Mouse (Mus musculus) embryonic facial prominence, embryonic 13.5 days (tissue): ENCODE measurements around the gene N4bp1. TPM values are rescaled to one million over a fixed set of nuclear protein-coding genes. Genes with fewer than 3 reads are reported as not detected.

ENCODE experiments used
- ATAC-seq: fragments of 200-750 bp; cut with Nextera tagmentation; 2 replicates; pipeline ENCODE4 v1.8.0; 2017; ENCODE audit warnings: low read depth; ENCODE audit not compliant: insufficient number of reproducible peaks, insufficient read depth, low FRiP score, low TSS enrichment
- H3K27ac ChIP-seq: fragments of 300-500 bp; sonication (generic); 2 replicates; pipeline ENCODE4 v1.5.1; 2015; ENCODE audit warnings: moderate library complexity, mild to moderate bottlenecking, inconsistent platforms
- H3K27me3 ChIP-seq: fragments of 300-500 bp; sonication (generic); 2 replicates; pipeline ENCODE4 v1.6.1; 2015; ENCODE audit warnings: mild to moderate bottlenecking, inconsistent platforms
- H3K36me3 ChIP-seq: fragments of 300-500 bp; sonication (generic); 2 replicates; pipeline ENCODE4 v1.6.1; 2015; ENCODE audit warnings: mild to moderate bottlenecking, inconsistent platforms
- H3K4me1 ChIP-seq: fragments of 300-500 bp; sonication (generic); 2 replicates; pipeline ENCODE4 v1.6.1; 2015; ENCODE audit warnings: inconsistent platforms
- H3K4me2 ChIP-seq: fragments of 300-500 bp; sonication (generic); 2 replicates; pipeline ENCODE4 v1.6.1; 2015; ENCODE audit warnings: moderate library complexity, mild to moderate bottlenecking, inconsistent platforms
- H3K4me3 ChIP-seq: fragments of 300-500 bp; sonication (generic); 2 replicates; pipeline ENCODE4 v1.5.1; 2015; ENCODE audit warnings: mild to moderate bottlenecking, inconsistent platforms
- H3K9ac ChIP-seq: fragments of 300-500 bp; sonication (generic); 2 replicates; pipeline ENCODE4 v1.6.1; 2015; ENCODE audit warnings: mild to moderate bottlenecking, inconsistent platforms
- H3K9me3 ChIP-seq: fragments of 300-500 bp; sonication (generic); 2 replicates; pipeline ENCODE4 v1.6.1; 2016; ENCODE audit warnings: inconsistent platforms
- WGBS: fragments of 180-500 bp; shearing (Covaris S2); methylation state at CpG from one replicate; pipeline ENCODE4 v1.1.7; 2015; ENCODE audit warnings: mixed read lengths; 5-methylcytosine and 5-hydroxymethylcytosine counted together
- polyA plus RNA-seq: library from polyadenylated mRNA; unstranded; fragments of >200 nt; fragmentation: Nextera tagmentation; extraction: Ambion mirVana; gene quantifications from 2 replicates; pipeline ENCODE4 v1.2.1, GENCODE M21; 2015

Gene N4bp1
- polyA plus RNA-seq, 1 experiment from 2014 or later: 12.6 TPM

DNA sequence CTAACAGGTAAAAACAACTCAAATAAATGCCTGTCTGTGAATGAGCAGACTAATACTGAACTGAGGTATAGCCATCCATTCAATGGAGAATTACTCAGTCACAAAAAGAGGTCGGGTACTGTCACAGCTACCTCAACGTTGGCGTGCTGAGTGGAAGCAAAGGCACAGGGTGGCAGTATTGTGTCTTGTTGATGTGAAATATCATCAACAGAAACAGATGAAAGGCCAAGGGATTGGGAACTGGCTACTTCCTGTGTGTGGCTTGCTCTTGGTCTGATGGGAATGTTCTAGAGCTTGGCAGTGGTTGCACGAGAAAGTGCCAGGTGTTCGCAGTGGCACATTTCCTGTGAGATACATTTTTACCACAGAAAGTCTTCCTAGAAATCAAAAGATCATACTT is 76.8 kb downstream of the N4bp1 start:
- no peak overlapping the region for H3K27ac ChIP-seq
- WGBS: 76% methylated on average over 5 of the region's 5 CpGs
- H3K9ac ChIP-seq: no peak overlapping the region
- ATAC-seq: no peak
- H3K4me3 ChIP-seq: no peak overlapping the region
- no peak overlapping the region for H3K4me2 ChIP-seq
- H3K36me3 ChIP-seq: no peaks in the 10 kb centered on the region
- no peaks in the 10 kb centered on the region for H3K4me1 ChIP-seq
- no peaks in the 10 kb centered on the region for H3K27me3 ChIP-seq
- H3K9me3 ChIP-seq: no peaks in the 10 kb centered on the region

- Histone ChIP-seq H3K4me2 (no peak overlapping the region), H3K9ac (no peak overlapping the region), H3K27ac (no peak overlapping the region), H3K27me3 (no peaks in the 10 kb centered on the region), H3K4me1 (no peaks in the 10 kb centered on the region), H3K9me3 (no peaks in the 10 kb centered on the region), H3K36me3 (no peaks in the 10 kb centered on the region), H3K4me3 (no peak overlapping the region)
- ATAC-seq: no peak
- 53% methylated on average over 6 of the region's 6 CpGs for whole genome bisulfite sequencing
Observed at GRCm38 (mm10) chr8:86801988-86802387, 83.1 kb downstream of the N4bp1 start.

GRCm38 (mm10) chr8:86800966-86801365 is 84.1 kb downstream of the N4bp1 start:
- Histone ChIP-seq H3K27ac (0 out of 2 replicates have a peak overlapping the region, but pooled peaks have one; percentile 44), H3K4me2 (no peak overlapping the region), H3K4me3 (no peak overlapping the region), H3K36me3 (no peaks in the 10 kb centered on the region), H3K9ac (no peak overlapping the region), H3K27me3 (no peaks in the 10 kb centered on the region), H3K9me3 (no peaks in the 10 kb centered on the region), H3K4me1 (no peaks in the 10 kb centered on the region)
- WGBS: 36% methylated on average over 4 of the region's 4 CpGs
- no peak for ATAC-seq

- no peak overlapping the region for H3K27ac ChIP-seq
- 93% methylated on average over 6 of the region's 6 CpGs for WGBS
Observed at GRCm38 (mm10) chr8:86798141-86798540, 86.9 kb downstream of the N4bp1 start.

GRCm38 (mm10) chr8:86797705-86798104 is 87.4 kb downstream of the N4bp1 start:
- no peaks in the 10 kb centered on the region for H3K36me3 ChIP-seq
- no peaks in the 10 kb centered on the region for H3K27me3 ChIP-seq
- H3K4me3 ChIP-seq: no peak overlapping the region
- H3K4me1 ChIP-seq: no peaks in the 10 kb centered on the region
- H3K9me3 ChIP-seq: no peaks in the 10 kb centered on the region
- H3K9ac ChIP-seq: no peak overlapping the region
- no peak for ATAC-seq
- WGBS: 87% methylated on average over 2 of the region's 2 CpGs
- no peak overlapping the region for H3K27ac ChIP-seq
- H3K4me2 ChIP-seq: no peak overlapping the region

More at GRCm38 (mm10) chr8:86798141-86798540, 86.9 kb downstream of the N4bp1 start:
- Histone ChIP-seq H3K4me3 (no peak overlapping the region), H3K4me2 (no peak overlapping the region), H3K9me3 (no peaks in the 10 kb centered on the region), H3K9ac (no peak overlapping the region), H3K4me1 (no peaks in the 10 kb centered on the region), H3K36me3 (no peaks in the 10 kb centered on the region), H3K27me3 (no peaks in the 10 kb centered on the region)
- ATAC-seq: no peak

DNA sequence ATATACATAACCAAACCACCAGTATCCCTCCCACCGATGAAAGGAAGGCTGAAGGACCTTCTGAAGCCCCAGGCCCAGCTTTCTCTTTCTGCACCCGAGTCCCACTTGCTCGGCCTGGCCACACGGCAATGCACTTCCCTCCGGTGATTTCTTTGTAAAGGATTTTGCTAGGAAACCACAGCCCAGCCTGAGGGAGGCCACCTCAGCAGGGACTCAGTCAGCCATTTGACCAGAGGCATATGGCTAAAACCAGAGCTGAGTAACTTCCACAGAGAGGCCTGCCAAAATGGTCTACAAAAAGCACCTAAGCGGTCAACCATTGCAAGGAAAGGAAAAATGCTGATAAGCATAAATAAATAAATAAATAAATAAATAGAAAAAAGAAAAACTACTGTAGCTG is 90.3 kb downstream of the N4bp1 start:
- no peak for ATAC-seq
- Histone ChIP-seq H3K27ac (no peak overlapping the region), H3K9ac (no peak overlapping the region), H3K36me3 (no peaks in the 10 kb centered on the region), H3K4me3 (no peak overlapping the region), H3K4me1 (no peaks in the 10 kb centered on the region), H3K4me2 (no peak overlapping the region), H3K9me3 (no peaks in the 10 kb centered on the region), H3K27me3 (no peaks in the 10 kb centered on the region)
- 48% methylated on average over 6 of the region's 6 CpGs for WGBS

DNA sequence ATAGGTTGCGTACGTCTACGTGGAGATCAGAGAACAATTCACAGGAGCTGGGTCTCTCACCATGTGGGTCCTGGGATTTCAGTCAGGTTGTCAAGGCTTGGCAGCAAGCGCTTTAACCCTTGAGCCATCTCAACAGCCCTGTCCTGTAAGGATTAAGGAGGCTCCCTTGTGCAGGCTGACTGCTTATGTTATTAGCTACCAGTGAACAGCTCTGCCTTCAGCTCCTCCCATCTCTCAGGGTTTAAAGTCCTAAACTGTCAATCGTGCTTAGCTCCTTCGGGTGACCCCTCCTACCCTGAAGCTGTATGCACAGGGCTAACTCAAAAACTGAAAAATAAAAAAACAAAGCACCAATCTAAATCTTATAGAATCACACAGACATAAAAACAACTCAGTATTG is 93.5 kb downstream of the N4bp1 start:
- Histone ChIP-seq H3K27me3 (no peaks in the 10 kb centered on the region), H3K9ac (no peak overlapping the region), H3K27ac (no peak overlapping the region), H3K36me3 (no peaks in the 10 kb centered on the region), H3K4me1 (peaks cover 14% of the 10 kb centered on the region), H3K4me2 (no peak overlapping the region), H3K4me3 (no peak overlapping the region), H3K9me3 (no peaks in the 10 kb centered on the region)
- no peak for ATAC-seq
- WGBS: 70% methylated on average over 6 of the region's 6 CpGs

DNA sequence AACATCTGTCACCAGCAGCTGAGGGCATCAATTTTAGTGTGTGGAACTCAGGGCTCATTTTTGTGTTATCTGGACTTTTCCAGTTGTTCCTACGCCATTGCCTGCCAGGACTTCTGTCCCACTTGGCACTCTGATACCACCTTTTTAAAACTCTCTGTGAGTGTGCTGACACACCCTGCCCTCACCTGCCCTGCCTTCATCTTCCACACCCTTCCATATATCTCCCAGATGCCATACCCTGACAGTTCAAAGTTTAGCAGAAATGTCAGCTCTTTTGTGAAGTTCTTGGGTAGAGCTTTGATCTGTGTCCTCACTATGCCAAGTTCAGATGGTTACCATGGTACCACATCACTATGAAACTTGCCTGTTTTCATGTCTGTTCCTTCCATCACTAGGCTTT is 95.5 kb downstream of the N4bp1 start:
- H3K9me3 ChIP-seq: no peaks in the 10 kb centered on the region
- no peak for ATAC-seq
- WGBS: 89% methylated on average over 1 of the region's 1 CpGs

DNA sequence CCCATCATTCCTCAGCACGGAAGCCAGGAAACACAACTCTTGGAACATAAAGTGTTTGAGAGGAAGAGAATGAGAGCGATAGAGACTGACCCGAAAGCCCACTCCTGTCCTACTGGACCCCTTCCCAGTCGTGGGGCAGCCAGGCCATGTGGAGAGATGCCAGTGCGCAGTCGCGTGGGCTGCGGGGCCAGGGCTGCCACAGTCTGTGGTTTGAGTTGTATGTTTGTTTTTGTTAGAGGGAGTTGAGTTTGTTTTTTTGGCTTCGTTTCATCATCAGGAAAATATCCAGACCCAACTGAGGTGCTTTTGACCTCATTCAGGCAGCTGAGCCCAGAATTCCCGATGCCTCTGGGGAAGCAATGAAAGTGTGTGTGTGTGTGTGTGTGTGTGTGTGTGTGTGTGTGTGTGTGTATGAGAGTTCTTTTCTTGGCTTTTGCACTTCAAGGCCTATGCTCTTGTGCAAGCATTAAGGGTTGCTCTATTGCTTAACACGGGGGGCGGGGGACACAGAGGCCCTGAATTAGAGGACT is 97.1 kb downstream of the N4bp1 start:
- no peak for ATAC-seq
- WGBS: 62% methylated on average over 12 of the region's 12 CpGs
- peaks cover 14% of the 10 kb centered on the region for H3K4me1 ChIP-seq
- no peak overlapping the region for H3K4me3 ChIP-seq
- H3K9ac ChIP-seq: no peak overlapping the region
- no peaks in the 10 kb centered on the region for H3K9me3 ChIP-seq
- H3K4me2 ChIP-seq: 0 out of 2 replicates have a peak overlapping the region, but pooled peaks have one; percentile 5
- peak overlapping the region; percentile 71 for H3K27ac ChIP-seq
- no peaks in the 10 kb centered on the region for H3K27me3 ChIP-seq
- H3K36me3 ChIP-seq: no peaks in the 10 kb centered on the region

More for the DNA sequence above, 95.5 kb downstream of the N4bp1 start:
- peaks cover 14% of the 10 kb centered on the region for H3K4me1 ChIP-seq
- no peak overlapping the region for H3K9ac ChIP-seq
- no peak overlapping the region for H3K4me3 ChIP-seq
- no peak overlapping the region for H3K4me2 ChIP-seq
- no peaks in the 10 kb centered on the region for H3K36me3 ChIP-seq
- H3K27me3 ChIP-seq: no peaks in the 10 kb centered on the region
- no peak overlapping the region for H3K27ac ChIP-seq

DNA sequence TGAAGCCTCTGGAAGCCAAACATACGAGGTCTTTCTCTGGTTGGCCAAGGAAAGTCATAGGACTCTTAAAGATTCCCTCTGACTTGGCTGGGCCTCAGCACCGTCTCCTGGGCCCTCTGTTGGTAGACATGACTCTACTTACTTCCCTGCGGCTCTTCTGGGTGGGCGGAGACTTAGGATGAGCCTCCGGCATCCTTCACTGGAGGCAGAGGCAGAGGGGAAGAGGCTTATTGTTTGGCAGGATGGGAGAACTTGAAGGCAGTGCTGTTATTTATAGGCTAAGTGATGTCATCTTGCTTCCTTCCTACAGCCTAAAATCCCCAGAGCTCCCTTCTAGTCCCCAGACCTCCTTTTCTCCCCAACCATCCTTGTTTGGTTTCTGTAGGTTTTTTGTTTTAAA is 98.6 kb downstream of the N4bp1 start:
- Histone ChIP-seq H3K36me3 (no peaks in the 10 kb centered on the region), H3K4me2 (no peak overlapping the region), H3K9me3 (no peaks in the 10 kb centered on the region), H3K27me3 (no peaks in the 10 kb centered on the region), H3K4me1 (peaks cover 14% of the 10 kb centered on the region), H3K4me3 (no peak overlapping the region), H3K27ac (no peak overlapping the region), H3K9ac (no peak overlapping the region)
- ATAC-seq: no peak
- 47% methylated on average over 5 of the region's 5 CpGs for WGBS

DNA sequence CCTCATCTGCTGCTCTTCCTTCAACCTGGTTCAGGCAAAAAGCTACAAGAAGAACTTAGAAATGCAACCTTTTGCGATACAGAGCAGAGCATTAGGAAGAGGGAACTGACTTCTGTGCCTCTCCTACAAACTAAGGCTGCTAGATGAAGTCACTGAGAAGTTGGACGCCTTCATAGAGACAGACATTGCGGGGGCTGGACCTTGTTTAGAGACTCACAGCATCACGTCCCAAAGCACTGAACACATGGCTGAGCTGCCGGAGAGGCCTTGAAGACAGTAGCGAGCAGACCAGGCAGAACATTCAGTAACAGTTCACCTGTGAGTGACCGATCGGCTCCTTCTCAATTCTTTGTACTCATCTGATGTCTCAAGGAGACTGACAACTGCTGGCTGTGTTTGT is 104.0 kb downstream of the N4bp1 start:
- ATAC-seq: no peak
- 95% methylated on average over 8 of the region's 8 CpGs for WGBS
- Histone ChIP-seq H3K27ac (no peak overlapping the region), H3K9ac (no peak overlapping the region), H3K4me1 (no peaks in the 10 kb centered on the region), H3K9me3 (no peaks in the 10 kb centered on the region), H3K36me3 (no peaks in the 10 kb centered on the region), H3K4me2 (no peak overlapping the region), H3K27me3 (no peaks in the 10 kb centered on the region), H3K4me3 (no peak overlapping the region)

- WGBS: 78% methylated on average over 8 of the region's 8 CpGs
- Histone ChIP-seq H3K4me3 (no peak overlapping the region), H3K4me2 (no peak overlapping the region), H3K27me3 (no peaks in the 10 kb centered on the region), H3K36me3 (no peaks in the 10 kb centered on the region), H3K9ac (no peak overlapping the region), H3K4me1 (no peaks in the 10 kb centered on the region), H3K9me3 (no peaks in the 10 kb centered on the region), H3K27ac (no peak overlapping the region)
- ATAC-seq: no peak
Observed at GRCm38 (mm10) chr8:86779207-86779606, 105.9 kb downstream of the N4bp1 start.
